Mouse (Mus musculus) small intestine, adult 2 months (tissue): ENCODE results near the gene Krt4. TPM values are rescaled to one million over a fixed set of nuclear protein-coding genes. Genes with fewer than 3 reads are reported as not detected.

ENCODE experiments used
- H3K27ac ChIP-seq: fragments of 200-500 bp; 2 replicates; pipeline ENCODE4 v1.5.1; 2012; ENCODE audit warnings: low read depth, low read length, control low read depth, inconsistent platforms; ENCODE audit not compliant: insufficient read depth
- H3K27me3 ChIP-seq: fragments of 200-500 bp; 2 replicates; pipeline ENCODE4 v1.6.1; 2012; ENCODE audit warnings: mild to moderate bottlenecking, moderate library complexity, low read length, inconsistent platforms; ENCODE audit not compliant: control insufficient read depth, insufficient read depth
- H3K36me3 ChIP-seq: fragments of 200-500 bp; 2 replicates; pipeline ENCODE4 v1.6.1; 2012; ENCODE audit warnings: mild to moderate bottlenecking, low read length, control low read depth, inconsistent platforms; ENCODE audit not compliant: control insufficient read depth, insufficient read depth
- H3K4me1 ChIP-seq: fragments of 200-500 bp; 2 replicates; pipeline ENCODE4 v1.6.1; 2012; ENCODE audit warnings: low read length, inconsistent platforms, mixed read lengths; ENCODE audit not compliant: control insufficient read depth, insufficient read depth, insufficient read length
- H3K4me3 ChIP-seq: fragments of 200-500 bp; 2 replicates; pipeline ENCODE4 v1.5.1; 2012; ENCODE audit warnings: low read depth, mild to moderate bottlenecking, control low read depth, inconsistent platforms, low read length, moderate library complexity
- CTCF ChIP-seq: fragments of 200-500 bp; IDR thresholded peaks from 2 replicates; pipeline ENCODE4 v1.5.1; 2012; ENCODE audit warnings: low read depth, mild to moderate bottlenecking, control low read depth, inconsistent platforms, low read length, moderate library complexity, mixed read lengths; ENCODE audit not compliant: insufficient replicate concordance, insufficient read length; ENCODE audit errors: extremely low read depth
- POLR2A ChIP-seq: fragments of 200-500 bp; IDR thresholded peaks from 2 replicates; pipeline ENCODE4 v1.6.1; 2012; ENCODE audit warnings: low read depth, mild to moderate bottlenecking, control low read depth, inconsistent platforms, low read length, moderate library complexity
- WGBS: fragments of 180-500 bp; shearing (Covaris S2); methylation state at CpG from one replicate; pipeline ENCODE4 v1.1.7; 2018; 5-methylcytosine and 5-hydroxymethylcytosine counted together
- polyA plus RNA-seq: library from polyadenylated mRNA; depleted of rRNA; stranded (reverse); fragments of >200 nt; gene quantifications from 2 replicates; pipeline ENCODE4 v1.2.3, GENCODE M21; 2012

Krt4 gene
- polyA plus RNA-seq, 1 experiment, result 0.10 TPM

DNA sequence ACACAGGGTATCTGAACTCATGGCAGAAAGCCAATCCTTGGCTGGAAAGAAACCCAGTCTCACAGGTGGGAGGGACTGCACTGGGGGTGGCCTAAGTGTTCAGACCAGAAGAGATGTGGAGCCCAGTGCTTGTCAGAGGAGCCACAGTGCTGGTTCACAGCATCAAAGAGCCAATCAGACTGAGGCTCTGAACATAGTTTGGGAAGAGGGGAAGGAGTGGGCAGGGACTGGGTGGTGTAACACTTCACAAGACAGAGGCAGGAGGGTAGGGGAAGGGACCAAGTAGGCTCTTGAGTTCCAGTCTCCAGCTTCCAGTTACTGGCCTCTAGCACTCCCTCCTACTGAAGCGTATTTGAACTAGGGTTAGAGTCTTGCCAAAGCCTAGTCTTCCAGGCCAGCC, 20.9 kb upstream of the Krt4 start:
- WGBS, result 94% methylated on average over 1 of the region's 1 CpGs
- TF ChIP-seq POLR2A (no peak), CTCF (no peak)
- H3K36me3 ChIP-seq, result no peaks in the 10 kb centered on the region
- no peak overlapping the region for H3K27ac ChIP-seq
- no peak overlapping the region for H3K4me3 ChIP-seq
- H3K4me1 ChIP-seq, result no peaks in the 10 kb centered on the region
- H3K27me3 ChIP-seq, result no peaks in the 10 kb centered on the region; the same call in 1 of the 2 replicates

DNA sequence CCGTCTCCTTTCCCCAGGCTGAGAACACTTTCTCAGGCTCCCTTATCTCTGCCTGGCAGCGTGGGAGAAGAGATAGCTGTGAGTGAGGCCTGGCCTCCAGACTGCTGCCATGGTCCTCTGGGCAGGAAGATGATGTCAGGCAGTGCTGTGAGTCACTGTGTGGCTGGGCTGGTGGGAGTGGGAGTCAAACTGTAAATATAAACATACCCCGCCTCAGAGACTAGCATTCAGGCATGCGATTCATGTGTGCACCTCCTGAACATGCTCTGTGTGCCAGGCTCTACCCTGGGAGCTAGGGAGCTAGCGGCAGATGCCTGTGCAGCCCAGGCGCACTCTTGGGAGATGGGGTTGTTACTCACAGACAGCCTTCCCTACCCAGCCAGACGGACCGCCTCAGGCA, 17.4 kb upstream of the Krt4 start:
- Histone ChIP-seq H3K27ac (no peak overlapping the region), H3K4me1 (no peaks in the 10 kb centered on the region)
- 50% methylated on average over 8 of the region's 8 CpGs for WGBS

DNA sequence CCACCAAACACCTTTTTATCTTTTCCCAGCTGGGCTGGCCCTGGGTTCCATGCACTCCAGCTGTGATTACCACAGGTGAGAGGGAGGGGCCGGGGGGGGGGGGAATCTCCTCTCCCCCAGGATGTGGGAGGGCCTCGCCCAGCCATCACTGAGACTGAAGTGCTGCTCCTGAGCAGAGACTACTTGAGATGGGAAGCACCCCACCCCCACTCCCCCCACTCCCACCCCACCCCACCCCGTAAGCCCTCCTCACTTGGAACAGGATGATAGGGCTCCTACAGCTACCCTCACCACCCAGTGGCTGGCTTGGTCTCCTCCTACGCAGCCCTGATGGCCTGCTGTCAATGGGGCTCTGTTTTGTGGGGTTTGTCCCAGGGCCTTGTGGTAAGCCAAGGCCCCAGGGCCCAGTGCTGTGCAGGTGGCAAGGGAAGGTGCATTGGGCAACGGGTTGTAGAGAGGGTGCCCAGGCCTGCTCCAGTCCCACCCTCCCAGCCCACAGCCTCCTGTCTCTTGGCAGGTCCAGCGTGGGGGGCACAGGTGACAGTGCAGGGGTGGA, 15.8 kb upstream of the Krt4 start, which contains the start of gene Krt79:
Gene Krt79, minus strand, starts transcription at position 51 of the 556 bp plus-strand sequence.
- 70% methylated on average over 6 of the region's 6 CpGs for WGBS
- Histone ChIP-seq H3K4me1 (no peaks in the 10 kb centered on the region), H3K4me3 (no peak within 1 kb of the TSS), H3K27me3 (no peaks in the 10 kb centered on the region; the same call in 1 of the 2 replicates), H3K36me3 (no peaks in the 10 kb centered on the region), H3K27ac (no peak within 1 kb of the TSS)
- TF ChIP-seq POLR2A, result no peak
- TF ChIP-seq CTCF, result no peak

More for the DNA sequence above, 17.4 kb upstream of the Krt4 start:
- no peak for TF ChIP-seq POLR2A
- no peak for TF ChIP-seq CTCF
- H3K36me3 ChIP-seq, result no peaks in the 10 kb centered on the region
- H3K27me3 ChIP-seq, result no peaks in the 10 kb centered on the region; the same call in 1 of the 2 replicates
- no peak overlapping the region for H3K4me3 ChIP-seq

DNA sequence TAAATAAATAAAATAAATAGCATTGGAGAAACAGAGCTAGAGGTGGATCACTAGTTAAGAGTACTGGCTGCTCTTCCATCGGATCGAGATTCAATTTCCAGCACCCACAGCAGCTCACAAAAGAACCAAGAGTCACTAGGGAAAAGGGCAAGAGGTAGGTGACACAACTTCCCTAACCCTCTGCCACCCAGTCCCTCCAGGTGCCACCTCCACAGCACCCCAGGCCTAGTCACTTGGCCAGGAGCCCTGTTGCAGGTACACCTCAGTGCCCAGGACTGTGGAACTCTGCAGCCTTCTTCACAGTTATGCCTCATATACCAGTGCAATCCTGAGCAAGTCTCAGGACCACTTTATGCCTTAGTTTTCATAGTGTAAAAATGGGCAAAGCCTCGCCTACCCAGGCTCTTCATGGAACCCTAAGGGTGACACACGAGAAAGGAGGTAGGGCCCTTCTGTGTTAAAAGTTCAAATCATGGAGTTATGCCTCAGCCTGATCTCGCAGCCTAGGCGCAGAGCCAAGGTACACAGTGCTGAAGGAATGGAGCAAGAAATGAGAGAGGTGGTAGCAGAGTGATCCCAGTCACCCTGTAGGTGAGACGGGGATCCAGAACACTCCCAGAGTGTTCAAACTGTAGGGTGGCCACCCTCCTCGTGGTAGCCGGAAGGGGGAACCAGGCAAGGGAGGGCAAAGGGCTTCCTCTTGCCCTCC, 14.2 kb upstream of the Krt4 start:
- H3K27me3 ChIP-seq, result no peaks in the 10 kb centered on the region; the same call in 1 of the 2 replicates
- H3K4me3 ChIP-seq, result no peak overlapping the region
- no peaks in the 10 kb centered on the region for H3K4me1 ChIP-seq
- H3K36me3 ChIP-seq, result no peaks in the 10 kb centered on the region
- WGBS, result 46% methylated on average over 9 of the region's 9 CpGs
- H3K27ac ChIP-seq, result no peak overlapping the region
- TF ChIP-seq CTCF (no peak), POLR2A (no peak)

DNA sequence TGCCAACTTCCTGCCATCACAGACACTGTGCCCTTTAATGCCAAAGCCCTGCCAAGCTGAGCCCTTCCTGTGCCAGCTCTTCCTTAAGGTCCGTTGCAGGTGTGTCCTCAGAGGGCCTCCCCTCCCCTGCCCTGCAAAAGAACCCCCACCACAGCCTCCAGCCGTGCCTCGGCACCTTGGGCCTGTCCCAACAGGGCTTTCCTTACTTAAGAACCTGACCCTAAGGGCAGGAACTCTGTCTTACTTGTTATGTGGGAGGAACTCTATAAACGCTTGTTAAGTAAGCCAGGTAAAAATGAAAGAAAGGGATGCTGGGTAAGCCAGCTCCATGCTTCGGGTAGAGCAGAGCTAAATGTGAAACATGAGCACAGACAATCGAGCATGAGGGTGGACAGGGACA, 8.5 kb upstream of the Krt4 start:
- WGBS, result 54% methylated on average over 6 of the region's 6 CpGs
- Histone ChIP-seq H3K4me1 (peaks cover 2% of the 10 kb centered on the region; the same call in 1 of the 2 replicates), H3K36me3 (no peaks in the 10 kb centered on the region), H3K27me3 (peaks cover 7% of the 10 kb centered on the region; the same call in 1 of the 2 replicates), H3K27ac (no peak overlapping the region), H3K4me3 (no peak overlapping the region)
- TF ChIP-seq CTCF, result no peak
- no peak for TF ChIP-seq POLR2A

DNA sequence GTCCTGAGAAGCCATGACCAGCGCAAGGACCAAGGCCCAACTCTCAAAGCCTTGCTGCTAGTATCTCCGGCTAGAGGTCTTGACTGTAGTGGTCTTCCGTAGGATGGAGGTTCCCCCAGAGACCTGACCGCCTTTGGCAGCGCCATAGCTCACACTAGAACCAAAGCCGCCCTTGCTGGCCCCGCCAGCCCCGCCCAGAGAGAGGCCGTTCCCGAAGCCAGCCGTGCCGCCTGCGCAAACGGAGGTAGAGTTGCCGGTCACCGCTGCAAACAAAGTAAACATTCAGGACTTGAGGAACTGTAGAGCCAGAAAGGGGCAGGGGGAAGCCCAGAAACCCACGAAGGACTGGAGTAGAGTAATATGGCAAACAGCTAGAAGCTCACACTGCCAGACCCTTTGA, 5.1 kb upstream of the Krt4 start:
- Histone ChIP-seq H3K4me3 (peak overlapping the region; percentile 33), H3K27me3 (peaks cover 7% of the 10 kb centered on the region; the same call in 1 of the 2 replicates), H3K27ac (no peak overlapping the region), H3K4me1 (peaks cover 4% of the 10 kb centered on the region; the same call in 1 of the 2 replicates), H3K36me3 (no peaks in the 10 kb centered on the region)
- 3% methylated on average over 17 of the region's 17 CpGs for WGBS
- no peak for TF ChIP-seq POLR2A
- TF ChIP-seq CTCF, result no peak

DNA sequence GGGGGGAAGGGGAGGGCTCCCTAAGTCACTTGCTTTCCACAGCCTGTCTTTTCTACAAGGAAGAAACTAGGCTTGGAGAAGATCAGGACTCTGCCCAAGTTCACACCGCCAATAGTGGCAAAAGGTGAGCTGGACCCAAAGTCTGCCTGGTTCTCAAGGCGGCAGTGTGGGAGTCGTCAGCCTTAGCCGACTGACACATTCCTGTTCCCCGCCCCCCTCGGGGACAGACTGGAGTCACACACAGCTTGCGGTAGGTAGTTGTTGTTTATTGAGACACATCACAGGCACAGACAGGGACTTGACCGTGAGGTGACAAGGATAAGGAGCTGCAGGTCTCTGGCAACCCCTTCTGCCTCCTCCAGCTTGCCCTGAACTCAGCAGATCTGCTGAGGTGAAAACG, 4.6 kb upstream of the Krt4 start:
- no peak overlapping the region for H3K4me3 ChIP-seq

More for the DNA sequence above, 4.6 kb upstream of the Krt4 start:
- Histone ChIP-seq H3K4me1 (peaks cover 4% of the 10 kb centered on the region; the same call in 1 of the 2 replicates), H3K27me3 (peaks cover 7% of the 10 kb centered on the region; the same call in 1 of the 2 replicates), H3K36me3 (no peaks in the 10 kb centered on the region), H3K27ac (no peak overlapping the region)
- no peak for TF ChIP-seq CTCF
- 12% methylated on average over 9 of the region's 9 CpGs for WGBS
